Mouse (Mus musculus): ENCODE data around the gene Calu.

Calu gene

DNA sequence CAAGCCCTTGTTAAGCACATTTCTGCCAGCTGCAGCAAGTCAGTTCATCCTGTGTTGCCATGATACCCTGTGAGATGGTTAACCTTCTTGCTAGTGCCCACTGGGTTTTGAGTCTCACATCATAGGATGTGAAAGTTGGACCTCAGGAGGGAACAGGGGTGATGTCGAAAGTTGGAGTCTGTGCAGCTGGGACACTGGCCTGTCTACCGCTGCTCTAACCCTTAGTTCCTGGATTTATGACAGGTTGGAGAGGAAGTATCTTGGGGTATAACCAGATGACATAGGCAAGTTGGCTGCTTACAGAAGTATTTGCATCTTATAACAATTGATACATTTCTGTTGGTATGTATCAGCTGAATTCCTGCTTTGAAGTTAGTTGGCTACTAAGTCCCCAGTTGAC, 72.7 kb downstream of the Calu start:
- H3K9me3 ChIP-seq (ENCODE audit: low read length), result no peaks in the 10 kb centered on the region
- H3K27me3 ChIP-seq (ENCODE audit: insufficient read depth, low read length), result 0 out of 2 replicates have a peak, but pooled peaks cover 6% of the 10 kb centered on the region
- TF ChIP-seq POU5F1 (IDR thresholded peaks at IDR 0.05; ENCODE audit: borderline replicate concordance, low read length) (no peak), CTCF (conservative IDR thresholded peaks at IDR 0.05; ENCODE audit: low read length) (no peak), NANOG (IDR thresholded peaks at IDR 0.05; ENCODE audit: borderline replicate concordance, low read length) (no peak)
- peaks cover 46% of the 10 kb centered on the region for H3K36me3 ChIP-seq (ENCODE audit: insufficient read depth, low read length)
- no peak overlapping the region for H3K4me3 ChIP-seq (replicated peaks; ENCODE audit: low read length)
- H3K4me1 ChIP-seq (replicated peaks; ENCODE audit: low read depth, low read length), result peaks cover 3% of the 10 kb centered on the region; the same call in 1 of the 2 replicates

GRCm38 (mm10) chr6:29425118-29425517, 77.2 kb downstream of the Calu start:
- H3K4me1 ChIP-seq (replicated peaks; ENCODE audit: low read depth, low read length), result peaks cover 8% of the 10 kb centered on the region
- peaks cover 11% of the 10 kb centered on the region; the same call in 1 of the 2 replicates for H3K36me3 ChIP-seq (ENCODE audit: insufficient read depth, low read length)
- peaks cover 9% of the 10 kb centered on the region; the same call in 1 of the 2 replicates for H3K27me3 ChIP-seq (ENCODE audit: insufficient read depth, low read length)
- no peaks in the 10 kb centered on the region for H3K9me3 ChIP-seq (ENCODE audit: low read length)
- TF ChIP-seq CTCF (conservative IDR thresholded peaks at IDR 0.05; ENCODE audit: low read length) (no peak), POU5F1 (IDR thresholded peaks at IDR 0.05; ENCODE audit: borderline replicate concordance, low read length) (no peak), NANOG (IDR thresholded peaks at IDR 0.05; ENCODE audit: borderline replicate concordance, low read length) (no peak)
- H3K4me3 ChIP-seq (replicated peaks; ENCODE audit: low read length), result no peak overlapping the region

DNA sequence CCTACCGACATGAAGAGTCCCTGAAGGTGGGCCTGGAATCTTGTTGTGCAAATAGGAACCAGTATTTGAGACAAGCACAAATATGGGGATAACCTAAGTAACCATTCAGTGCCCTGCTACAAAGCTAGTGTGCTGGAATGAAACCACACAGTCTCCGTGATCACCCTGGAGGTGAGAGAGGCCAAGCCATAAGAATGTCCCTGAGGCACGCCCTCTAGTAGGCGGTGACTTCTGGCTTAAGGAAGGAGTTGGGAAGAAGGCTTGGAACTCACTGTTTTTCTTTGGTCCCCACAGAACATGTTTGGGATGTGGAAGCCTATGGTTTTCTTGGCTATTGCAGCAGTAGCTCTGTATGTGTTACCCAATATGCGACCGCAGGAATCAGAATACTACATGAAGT, 78.5 kb downstream of the Calu start:
- TF ChIP-seq CTCF (conservative IDR thresholded peaks at IDR 0.05; ENCODE audit: low read length) (no peak), NANOG (IDR thresholded peaks at IDR 0.05; ENCODE audit: borderline replicate concordance, low read length) (no peak), POU5F1 (IDR thresholded peaks at IDR 0.05; ENCODE audit: borderline replicate concordance, low read length) (no peak)
- peaks cover 17% of the 10 kb centered on the region for H3K4me1 ChIP-seq (replicated peaks; ENCODE audit: low read depth, low read length)
- no peaks in the 10 kb centered on the region for H3K9me3 ChIP-seq (ENCODE audit: low read length)
- peaks cover 19% of the 10 kb centered on the region for H3K27me3 ChIP-seq (ENCODE audit: insufficient read depth, low read length)
- H3K4me3 ChIP-seq (replicated peaks; ENCODE audit: low read length), result no peak overlapping the region
- H3K36me3 ChIP-seq (ENCODE audit: insufficient read depth, low read length), result peaks cover 6% of the 10 kb centered on the region; the same call in 1 of the 2 replicates
